Mouse (Mus musculus): ENCODE measurements around the gene Stip1.
"Not testable (repeated sequence)": the region's sequence is repeated elsewhere in the genome, so short reads cannot be mapped to it uniquely, and the experiment has no call there.

The Stip1 gene

GRCm38 (mm10) chr19:7014481-7015135, 25.2 kb downstream of the Stip1 start:
- DNase-seq (ENCODE audit: low spot score in 2 of 2) = no peak

GRCm38 (mm10) chr19:7013984-7014383, 25.8 kb downstream of the Stip1 start:
- DNase-seq (ENCODE audit: low spot score in 2 of 2) = no peak

GRCm38 (mm10) chr19:7012426-7012825, 27.3 kb downstream of the Stip1 start:
- DNase-seq (ENCODE audit: low spot score in 2 of 2) = no peak

- DNase-seq (ENCODE audit: low spot score in 2 of 2) = no peak
These were observed 32.7 kb downstream of the Stip1 start for GRCm38 (mm10) chr19:7006892-7007593.

- DNase-seq (ENCODE audit: low spot score in 2 of 2) = no peak
These were observed 40.3 kb downstream of the Stip1 start for GRCm38 (mm10) chr19:6999360-7000063.

- DNase-seq (ENCODE audit: low spot score in 2 of 2) = no peak
These were observed 42.0 kb downstream of the Stip1 start for GRCm38 (mm10) chr19:6997721-6998290.

GRCm38 (mm10) chr19:6996006-6996405, 43.8 kb downstream of the Stip1 start, which contains the start of the genes Nudt22 and Trpt1:
TSS of gene Nudt22 (minus strand) at chr19:6996117.
TSS of gene Trpt1 (plus strand) at chr19:6996131.
- DNase-seq (ENCODE audit: low spot score in 2 of 2) = peak; percentile 70 to 76

GRCm38 (mm10) chr19:6995255-6995991, 44.3 kb downstream of the Stip1 start:
- no peak for DNase-seq (ENCODE audit: low spot score in 2 of 2)

- DNase-seq (ENCODE audit: low spot score in 2 of 2) = no peak
These were observed 45.3 kb downstream of the Stip1 start for GRCm38 (mm10) chr19:6994489-6994888.

- no peak for DNase-seq (ENCODE audit: low spot score in 2 of 2)
These were observed 45.8 kb downstream of the Stip1 start for GRCm38 (mm10) chr19:6994002-6994401.

GRCm38 (mm10) chr19:6993011-6993770, 46.6 kb downstream of the Stip1 start:
- no peak for DNase-seq (ENCODE audit: low spot score in 2 of 2)

GRCm38 (mm10) chr19:6992011-6992858, 47.5 kb downstream of the Stip1 start, which contains the start of gene Dnajc4:
TSS of gene Dnajc4 (minus strand) at chr19:6992572.
- peak; percentile 93 to 94 for DNase-seq (ENCODE audit: low spot score in 2 of 2)

- DNase-seq (ENCODE audit: low spot score in 2 of 2) = not testable (repeated sequence)
These were observed 48.6 kb downstream of the Stip1 start for GRCm38 (mm10) chr19:6991166-6991565.

- no peak for DNase-seq (ENCODE audit: low spot score in 2 of 2)
These were observed 49.1 kb downstream of the Stip1 start for GRCm38 (mm10) chr19:6990712-6991111.

GRCm38 (mm10) chr19:6989251-6989650, 50.5 kb downstream of the Stip1 start:
- DNase-seq (ENCODE audit: low spot score in 2 of 2) = no peak

GRCm38 (mm10) chr19:6987904-6988285, 51.9 kb downstream of the Stip1 start:
- DNase-seq (ENCODE audit: low spot score in 2 of 2) = no peak

GRCm38 (mm10) chr19:6987061-6987903, 52.5 kb downstream of the Stip1 start, which contains the start of gene Vegfb:
TSS of gene Vegfb (minus strand) at chr19:6987651.
- peak in 1 of 2 experiments; percentile 51 for DNase-seq (ENCODE audit: low spot score in 2 of 2)

- no peak for DNase-seq (ENCODE audit: low spot score in 2 of 2)
These were observed 53.6 kb downstream of the Stip1 start for GRCm38 (mm10) chr19:6985951-6986708.
